Mouse (Mus musculus) hindbrain, embryonic 10.5 days (tissue): ENCODE data around the gene Ndufv3. TPM values are rescaled to one million over a fixed set of nuclear protein-coding genes. Genes with fewer than 3 reads are reported as not detected.
"Not testable (repeated sequence)": the region's sequence is repeated elsewhere in the genome, so short reads cannot be mapped to it uniquely, and the experiment has no call there.

Experiments
- DNase-seq: peaks from one replicate; pipeline ENCODE4 v3.0.0-alpha.2; 2017; ENCODE audit warnings: low spot score
- H3K27ac ChIP-seq: fragments of 300-500 bp; sonication (generic); 2 replicates; pipeline ENCODE4 v1.5.1; 2016; ENCODE audit warnings: mild to moderate bottlenecking, moderate library complexity
- H3K27me3 ChIP-seq: fragments of 300-500 bp; sonication (generic); 2 replicates; pipeline ENCODE4 v1.6.1; 2016; ENCODE audit warnings: mild to moderate bottlenecking; ENCODE audit not compliant: poor library complexity, insufficient read depth, severe bottlenecking
- H3K36me3 ChIP-seq: fragments of 300-500 bp; sonication (generic); 2 replicates; pipeline ENCODE4 v1.6.1; 2016; ENCODE audit warnings: mild to moderate bottlenecking, moderate library complexity
- H3K4me1 ChIP-seq: fragments of 300-500 bp; sonication (generic); replicated peaks from 2 replicates; pipeline ENCODE4 v1.6.1; 2016; ENCODE audit warnings: mild to moderate bottlenecking
- H3K4me3 ChIP-seq: fragments of 300-500 bp; sonication (generic); 2 replicates; pipeline ENCODE4 v1.5.1; 2016; ENCODE audit warnings: mild to moderate bottlenecking, moderate library complexity
- H3K9me3 ChIP-seq: fragments of 300-500 bp; sonication (generic); 2 replicates; pipeline ENCODE4 v1.6.1; 2016; ENCODE audit warnings: mild to moderate bottlenecking, moderate library complexity
- WGBS: fragments of 180-500 bp; shearing (Covaris S2); methylation state at CpG from one replicate; pipeline ENCODE4 v1.1.7; 2016; 5-methylcytosine and 5-hydroxymethylcytosine counted together
- polyA plus RNA-seq: library from polyadenylated mRNA; unstranded; fragments of >200 nt; fragmentation: Nextera tagmentation; extraction: Ambion mirVana; gene quantifications from 2 replicates; pipeline ENCODE4 v1.2.1, GENCODE M21; 2016

Gene Ndufv3
- polyA plus RNA-seq, 1 experiment from 2014 or later = 297 TPM

- Histone ChIP-seq H3K4me1 (peaks cover 22% of the 10 kb centered on the region), H3K27me3 (no peaks in the 10 kb centered on the region; the same call in 1 of the 2 replicates), H3K27ac (no peak overlapping the region), H3K4me3 (peak overlapping the region; percentile 77), H3K36me3 (peaks cover 31% of the 10 kb centered on the region), H3K9me3 (no peaks in the 10 kb centered on the region)
- no peak for DNase-seq
- WGBS = 21% methylated on average over 3 of the region's 3 CpGs
Measured at GRCm38 (mm10) chr17:31520895-31521294, 980 bp downstream of the Ndufv3 start.

GRCm38 (mm10) chr17:31521948-31522347 is 2.0 kb downstream of the Ndufv3 start:
- Histone ChIP-seq H3K27ac (no peak overlapping the region), H3K36me3 (peaks cover 38% of the 10 kb centered on the region), H3K27me3 (no peaks in the 10 kb centered on the region; the same call in 1 of the 2 replicates), H3K9me3 (no peaks in the 10 kb centered on the region), H3K4me3 (no peak overlapping the region), H3K4me1 (peaks cover 22% of the 10 kb centered on the region)
- DNase-seq = no peak
- 88% methylated on average over 6 of the region's 6 CpGs for WGBS

GRCm38 (mm10) chr17:31525114-31525513 is 5.2 kb downstream of the Ndufv3 start:
- no peak overlapping the region for H3K4me3 ChIP-seq
- H3K9me3 ChIP-seq = no peaks in the 10 kb centered on the region
- no peak overlapping the region for H3K27ac ChIP-seq
- H3K4me1 ChIP-seq = peaks cover 19% of the 10 kb centered on the region
- peaks cover 66% of the 10 kb centered on the region for H3K36me3 ChIP-seq
- no peaks in the 10 kb centered on the region for H3K27me3 ChIP-seq
- WGBS = 95% methylated on average over 4 of the region's 4 CpGs
- DNase-seq = no peak

DNA sequence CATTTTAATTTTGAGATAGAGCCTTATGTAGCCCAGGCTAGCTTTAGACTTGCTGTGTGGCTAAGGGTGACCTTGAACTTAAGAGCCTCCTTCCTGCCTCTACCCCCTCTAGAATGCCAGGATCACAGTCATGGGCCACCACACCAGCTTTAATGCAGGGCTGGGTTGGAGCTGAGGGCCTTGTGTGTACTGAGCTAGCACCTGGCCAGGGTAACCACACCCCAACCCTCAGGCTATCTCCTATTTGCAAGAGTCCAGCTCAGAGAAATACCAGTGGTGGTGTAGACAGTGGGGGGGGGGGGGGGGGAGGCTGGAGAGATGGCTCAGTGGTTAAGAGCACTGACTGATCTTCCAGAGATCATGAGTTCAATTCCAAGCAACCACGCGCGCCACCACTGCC is 5.9 kb downstream of the Ndufv3 start:
- Histone ChIP-seq H3K27ac (no peak overlapping the region), H3K4me3 (no peak overlapping the region), H3K27me3 (no peaks in the 10 kb centered on the region), H3K36me3 (peaks cover 70% of the 10 kb centered on the region), H3K9me3 (no peaks in the 10 kb centered on the region), H3K4me1 (peaks cover 12% of the 10 kb centered on the region)
- 98% methylated on average over 3 of the region's 3 CpGs for WGBS
- DNase-seq = no peak

GRCm38 (mm10) chr17:31529314-31529713 is 9.4 kb downstream of the Ndufv3 start:
- H3K4me1 ChIP-seq = no peaks in the 10 kb centered on the region
- no peak overlapping the region for H3K27ac ChIP-seq
- no peak overlapping the region for H3K4me3 ChIP-seq
- peaks cover 64% of the 10 kb centered on the region for H3K36me3 ChIP-seq
- 25% methylated on average over 15 of the region's 15 CpGs for WGBS
- DNase-seq = peak; percentile 42
- no peaks in the 10 kb centered on the region for H3K27me3 ChIP-seq
- H3K9me3 ChIP-seq = no peaks in the 10 kb centered on the region

DNA sequence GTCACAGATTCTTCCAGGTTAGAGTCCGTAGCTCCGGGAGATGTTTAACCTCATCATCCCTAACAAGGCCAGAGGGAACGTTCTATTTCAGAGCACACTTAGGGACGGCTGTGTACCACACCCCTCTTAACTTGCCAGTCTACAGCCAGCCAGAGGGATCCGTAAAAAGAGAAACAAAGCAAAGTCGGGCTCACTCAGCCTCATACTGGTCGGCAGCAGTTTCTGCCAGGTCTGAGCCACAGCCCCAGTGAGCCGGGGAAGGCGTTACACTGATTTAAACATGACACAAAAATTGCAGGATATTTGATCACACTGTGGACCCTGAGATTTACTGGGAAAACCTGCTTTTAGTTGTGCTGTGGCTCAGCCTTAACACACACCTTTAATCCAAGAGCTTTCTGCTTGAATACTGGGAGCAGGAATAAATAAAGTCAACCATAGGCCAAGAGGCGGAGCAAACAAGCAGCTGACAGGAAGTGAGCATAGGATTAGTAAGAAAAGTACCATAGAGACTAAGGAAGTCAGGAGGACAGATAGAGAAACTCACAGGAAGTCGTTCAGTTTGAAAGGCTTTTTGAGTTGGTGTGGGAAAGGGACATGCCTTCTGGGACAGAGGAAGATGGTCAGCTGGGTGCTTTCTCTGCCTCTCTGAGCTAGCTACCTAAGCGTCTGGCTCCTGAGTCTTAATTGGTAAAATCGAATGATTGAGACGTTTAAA is 11.7 kb downstream of the Ndufv3 start:
- Histone ChIP-seq H3K9me3 (no peaks in the 10 kb centered on the region), H3K4me1 (peaks cover 18% of the 10 kb centered on the region), H3K4me3 (no peak overlapping the region), H3K27ac (no peak overlapping the region), H3K36me3 (peaks cover 47% of the 10 kb centered on the region), H3K27me3 (no peaks in the 10 kb centered on the region)
- 90% methylated on average over 14 of the region's 14 CpGs for WGBS
- DNase-seq = no peak

DNA sequence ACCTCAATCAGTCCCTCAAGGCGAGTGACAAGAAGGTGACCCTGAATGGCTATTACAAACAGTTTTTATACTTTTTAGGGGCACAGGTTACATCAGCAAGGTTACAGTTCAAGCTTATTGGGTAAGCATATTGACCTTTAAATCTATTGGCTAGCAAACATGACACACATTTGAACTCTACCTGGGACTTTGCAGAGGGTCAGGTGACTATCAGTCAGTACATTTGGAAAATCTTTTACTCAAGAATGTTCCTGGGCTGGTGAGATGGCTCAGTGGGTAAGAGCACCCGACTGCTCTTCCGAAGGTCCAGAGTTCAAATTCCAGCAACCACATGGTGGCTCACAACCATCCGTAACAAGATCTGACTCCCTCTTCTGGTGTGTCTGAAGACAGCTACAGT is 12.4 kb downstream of the Ndufv3 start:
- not testable (repeated sequence) for H3K4me3 ChIP-seq, H3K9me3 ChIP-seq, H3K27ac ChIP-seq, DNase-seq, H3K27me3 ChIP-seq
- Histone ChIP-seq H3K4me1 (peaks cover 18% of the 10 kb centered on the region), H3K36me3 (peaks cover 40% of the 10 kb centered on the region)
- 92% methylated on average over 4 of the region's 4 CpGs for WGBS

- Histone ChIP-seq H3K4me1 (peaks cover 23% of the 10 kb centered on the region), H3K27ac (peak overlapping the region; percentile 89), H3K9me3 (no peaks in the 10 kb centered on the region), H3K36me3 (peaks cover 14% of the 10 kb centered on the region), H3K4me3 (no peak overlapping the region), H3K27me3 (no peaks in the 10 kb centered on the region)
- WGBS = 68% methylated on average over 4 of the region's 4 CpGs
- no peak for DNase-seq
Measured at GRCm38 (mm10) chr17:31535358-31535757, 15.4 kb downstream of the Ndufv3 start.

DNA sequence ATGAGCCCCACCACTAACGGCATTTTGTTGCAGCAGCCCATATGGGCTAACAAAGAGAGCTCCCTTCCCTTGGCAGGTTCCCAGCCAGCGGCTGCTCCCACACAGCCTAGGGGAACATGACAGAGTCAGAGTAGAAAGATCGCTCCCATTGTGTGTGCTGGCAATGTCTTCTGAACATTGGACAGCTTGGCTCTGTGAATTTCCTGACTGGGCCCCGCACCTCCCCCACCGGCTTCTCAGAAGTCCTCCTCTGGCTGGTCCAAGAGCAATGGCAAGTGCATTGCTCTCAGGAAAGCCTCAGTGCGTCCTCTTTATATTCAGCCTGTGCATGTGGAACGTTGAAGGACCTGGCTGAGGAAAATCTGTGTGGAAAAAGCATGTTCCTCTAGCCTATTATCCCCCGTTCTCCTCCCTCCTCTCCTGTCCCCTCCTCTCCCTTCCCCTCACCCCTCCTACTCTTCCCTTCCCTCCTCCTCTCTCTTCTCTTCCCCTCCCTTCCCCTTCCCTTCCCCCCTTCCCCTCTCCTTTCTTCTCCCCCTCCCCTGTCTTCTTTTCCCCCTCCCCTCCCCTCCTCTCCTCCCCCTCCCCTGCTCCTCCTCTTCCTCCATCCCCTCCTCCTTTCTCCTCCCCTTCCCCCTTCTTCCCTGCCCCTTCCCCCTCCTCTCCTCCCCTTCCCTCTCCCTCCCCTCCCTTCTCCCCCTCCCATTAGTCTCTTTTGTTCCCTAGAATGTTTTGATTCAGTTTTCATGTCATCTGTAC is 16.1 kb downstream of the Ndufv3 start:
- Histone ChIP-seq H3K27me3 (no peaks in the 10 kb centered on the region), H3K4me3 (peak overlapping the region; percentile 28), H3K9me3 (no peaks in the 10 kb centered on the region), H3K27ac (peak overlapping the region; percentile 89), H3K4me1 (peaks cover 30% of the 10 kb centered on the region), H3K36me3 (peaks cover 9% of the 10 kb centered on the region)
- DNase-seq = peak; percentile 54
- 32% methylated on average over 8 of the region's 8 CpGs for WGBS

- H3K27ac ChIP-seq = peak overlapping the region; percentile 66; the same call in 1 of the 2 replicates
- H3K36me3 ChIP-seq = no peaks in the 10 kb centered on the region
Measured at GRCm38 (mm10) chr17:31540101-31540500, 20.2 kb downstream of the Ndufv3 start.

GRCm38 (mm10) chr17:31540809-31541459 is 21.0 kb downstream of the Ndufv3 start:
- Histone ChIP-seq H3K27me3 (no peaks in the 10 kb centered on the region), H3K4me1 (peaks cover 28% of the 10 kb centered on the region), H3K36me3 (no peaks in the 10 kb centered on the region), H3K4me3 (no peak overlapping the region), H3K27ac (peak overlapping the region; percentile 62; the same call in 1 of the 2 replicates), H3K9me3 (no peaks in the 10 kb centered on the region)
- DNase-seq = no peak
- WGBS = 53% methylated on average over 4 of the region's 4 CpGs

More at GRCm38 (mm10) chr17:31540101-31540500, 20.2 kb downstream of the Ndufv3 start:
- Histone ChIP-seq H3K27me3 (no peaks in the 10 kb centered on the region), H3K4me1 (peaks cover 36% of the 10 kb centered on the region), H3K9me3 (no peaks in the 10 kb centered on the region), H3K4me3 (no peak overlapping the region)
- 60% methylated on average over 3 of the region's 3 CpGs for WGBS
- no peak for DNase-seq

- Histone ChIP-seq H3K27ac (peak overlapping the region; percentile 60), H3K36me3 (no peaks in the 10 kb centered on the region), H3K27me3 (no peaks in the 10 kb centered on the region), H3K9me3 (no peaks in the 10 kb centered on the region), H3K4me3 (no peak overlapping the region), H3K4me1 (peaks cover 23% of the 10 kb centered on the region)
- DNase-seq = no peak
- 33% methylated on average over 6 of the region's 6 CpGs for WGBS
Measured at GRCm38 (mm10) chr17:31541460-31541831, 21.5 kb downstream of the Ndufv3 start.

GRCm38 (mm10) chr17:31543574-31543973 is 23.7 kb downstream of the Ndufv3 start:
- Histone ChIP-seq H3K36me3 (no peaks in the 10 kb centered on the region), H3K27me3 (no peaks in the 10 kb centered on the region), H3K9me3 (no peaks in the 10 kb centered on the region), H3K27ac (no peak overlapping the region), H3K4me1 (peaks cover 33% of the 10 kb centered on the region), H3K4me3 (no peak overlapping the region)
- DNase-seq = no peak
- 44% methylated on average over 6 of the region's 6 CpGs for WGBS
